Mouse (Mus musculus) bone marrow macrophage, adult 2 months (primary cell): Measurements from ENCODE around the gene Rbms1. TPM values are rescaled to one million over a fixed set of nuclear protein-coding genes. Genes with fewer than 3 reads are reported as not detected.

Experiments used
- H3K27ac ChIP-seq: 2 replicates; pipeline ENCODE4 v1.5.1; 2012; ENCODE audit warnings: low read depth, low read length; ENCODE audit not compliant: insufficient read depth
- H3K4me1 ChIP-seq: 2 replicates; pipeline ENCODE4 v1.6.1; 2012; ENCODE audit warnings: low read length; ENCODE audit not compliant: control insufficient read depth, insufficient read depth
- H3K4me3 ChIP-seq: 2 replicates; pipeline ENCODE4 v1.5.1; 2012; ENCODE audit warnings: mild to moderate bottlenecking, low read length, moderate library complexity; ENCODE audit not compliant: insufficient read depth
- CTCF ChIP-seq: IDR thresholded peaks from 2 replicates; pipeline ENCODE4 v1.5.1; 2012; ENCODE audit warnings: low read depth, mild to moderate bottlenecking, low read length, moderate library complexity
- POLR2A ChIP-seq: IDR thresholded peaks from 2 replicates; pipeline ENCODE4 v1.6.1; 2012; ENCODE audit warnings: mild to moderate bottlenecking, low read depth, low read length, borderline replicate concordance
- polyA plus RNA-seq: library from polyadenylated mRNA; stranded (reverse); fragments of >200 nt; gene quantifications from 2 replicates; pipeline ENCODE4 v1.2.4, GENCODE M21; 2012; ENCODE audit not compliant: missing spikeins, insufficient read depth, insufficient read length

The Rbms1 gene
- polyA plus RNA-seq, 1 experiment = 111 TPM

- Histone ChIP-seq H3K4me3 (no peak overlapping the region), H3K27ac (no peak overlapping the region), H3K4me1 (no peaks in the 10 kb centered on the region)
- no peak for TF ChIP-seq CTCF
- no peak for TF ChIP-seq POLR2A
Observed at GRCm38 (mm10) chr2:60720906-60721305, 242.1 kb downstream of the Rbms1 start.

GRCm38 (mm10) chr2:60720205-60720604, 242.8 kb downstream of the Rbms1 start:
- Histone ChIP-seq H3K4me3 (no peak overlapping the region), H3K4me1 (no peaks in the 10 kb centered on the region), H3K27ac (no peak overlapping the region)
- TF ChIP-seq POLR2A (no peak), CTCF (no peak)

GRCm38 (mm10) chr2:60717348-60717747, 245.6 kb downstream of the Rbms1 start:
- TF ChIP-seq CTCF (no peak), POLR2A (no peak)
- H3K27ac ChIP-seq = no peak overlapping the region
- no peaks in the 10 kb centered on the region for H3K4me1 ChIP-seq
- H3K4me3 ChIP-seq = peak overlapping the region; percentile 36

GRCm38 (mm10) chr2:60716549-60716948, 246.4 kb downstream of the Rbms1 start:
- Histone ChIP-seq H3K27ac (no peak overlapping the region), H3K4me3 (no peak overlapping the region), H3K4me1 (no peaks in the 10 kb centered on the region)
- TF ChIP-seq CTCF = no peak
- TF ChIP-seq POLR2A = no peak

- H3K4me1 ChIP-seq = no peaks in the 10 kb centered on the region
- no peak overlapping the region for H3K27ac ChIP-seq
- no peak overlapping the region for H3K4me3 ChIP-seq
- TF ChIP-seq CTCF = no peak
- no peak for TF ChIP-seq POLR2A
Observed at GRCm38 (mm10) chr2:60715771-60716170, 247.2 kb downstream of the Rbms1 start.

GRCm38 (mm10) chr2:60714971-60715502, 248.0 kb downstream of the Rbms1 start:
- Histone ChIP-seq H3K27ac (no peak overlapping the region), H3K4me3 (no peak overlapping the region), H3K4me1 (no peaks in the 10 kb centered on the region)
- TF ChIP-seq CTCF = no peak
- TF ChIP-seq POLR2A = no peak

GRCm38 (mm10) chr2:60714475-60714874, 248.5 kb downstream of the Rbms1 start:
- no peaks in the 10 kb centered on the region for H3K4me1 ChIP-seq
- TF ChIP-seq POLR2A (no peak), CTCF (no peak)
- no peak overlapping the region for H3K27ac ChIP-seq
- no peak overlapping the region for H3K4me3 ChIP-seq

- no peak overlapping the region for H3K27ac ChIP-seq
- no peaks in the 10 kb centered on the region for H3K4me1 ChIP-seq
- TF ChIP-seq CTCF (no peak), POLR2A (no peak)
- H3K4me3 ChIP-seq = no peak overlapping the region
Observed at GRCm38 (mm10) chr2:60713857-60714256, 249.1 kb downstream of the Rbms1 start.

- TF ChIP-seq CTCF = no peak
- TF ChIP-seq POLR2A = no peak
- no peaks in the 10 kb centered on the region for H3K4me1 ChIP-seq
- H3K4me3 ChIP-seq = no peak overlapping the region
- H3K27ac ChIP-seq = no peak overlapping the region
Observed at GRCm38 (mm10) chr2:60712891-60713290, 250.1 kb downstream of the Rbms1 start.

GRCm38 (mm10) chr2:60712483-60712882, 250.5 kb downstream of the Rbms1 start:
- H3K27ac ChIP-seq = no peak overlapping the region
- H3K4me3 ChIP-seq = no peak overlapping the region
- TF ChIP-seq CTCF (no peak), POLR2A (no peak)
- no peaks in the 10 kb centered on the region for H3K4me1 ChIP-seq

- TF ChIP-seq POLR2A (no peak), CTCF (no peak)
- H3K27ac ChIP-seq = no peak overlapping the region
- H3K4me3 ChIP-seq = no peak overlapping the region
- H3K4me1 ChIP-seq = no peaks in the 10 kb centered on the region
Observed at GRCm38 (mm10) chr2:60711098-60711880, 251.7 kb downstream of the Rbms1 start.
